Mouse (Mus musculus) stomach, adult 2 months (tissue): ENCODE data around the gene Paxx. TPM values are rescaled to one million over a fixed set of nuclear protein-coding genes. Genes with fewer than 3 reads are reported as not detected.

ENCODE experiments used
- polyA plus RNA-seq: library from polyadenylated mRNA; depleted of rRNA; stranded (reverse); fragments of >200 nt; gene quantifications from 2 replicates; pipeline ENCODE4 v1.2.3, GENCODE M21; 2012; rRNA removed

The Paxx gene
- 60.7 and 89.3 TPM in 2 replicates for polyA plus RNA-seq

DNA sequence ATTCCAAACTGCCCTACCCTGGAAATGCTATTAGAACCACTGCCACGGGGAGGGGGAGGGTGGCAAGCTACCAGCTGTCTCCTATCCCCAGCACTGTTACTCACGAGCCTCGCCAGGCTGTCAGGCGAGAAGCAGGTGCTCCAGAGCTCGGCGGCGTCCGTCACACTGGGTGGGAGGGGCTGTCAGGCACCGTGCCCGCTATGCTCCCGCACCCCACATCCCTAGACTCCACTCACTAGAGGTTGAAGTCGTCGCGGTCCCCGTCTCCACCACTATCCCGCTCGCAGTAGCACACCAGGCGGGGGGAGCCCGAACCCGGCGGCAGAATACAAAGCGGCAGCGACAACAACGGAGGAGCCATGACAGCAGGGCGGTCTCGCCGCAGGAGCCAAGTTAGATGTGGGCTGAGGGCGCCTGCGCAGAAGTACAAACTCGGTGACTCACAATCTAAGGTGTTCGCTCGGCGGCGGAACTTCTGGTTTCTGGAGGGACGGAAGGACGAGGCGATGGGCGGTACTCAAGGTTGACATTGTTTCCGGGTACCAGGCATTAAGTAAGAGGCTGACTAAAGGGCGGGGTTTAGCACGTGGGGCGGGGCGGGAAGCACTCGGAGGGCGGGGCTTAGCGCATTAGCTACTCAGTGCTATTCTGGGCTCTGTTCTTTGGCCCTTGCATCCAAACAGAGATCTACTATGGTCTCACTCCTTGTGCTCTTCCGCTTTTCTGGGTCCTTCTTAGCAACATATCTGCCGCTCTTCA, at the start of gene Paxx:
Gene Paxx, minus strand, starts transcription at position 544 of the 759 bp plus-strand sequence.

DNA sequence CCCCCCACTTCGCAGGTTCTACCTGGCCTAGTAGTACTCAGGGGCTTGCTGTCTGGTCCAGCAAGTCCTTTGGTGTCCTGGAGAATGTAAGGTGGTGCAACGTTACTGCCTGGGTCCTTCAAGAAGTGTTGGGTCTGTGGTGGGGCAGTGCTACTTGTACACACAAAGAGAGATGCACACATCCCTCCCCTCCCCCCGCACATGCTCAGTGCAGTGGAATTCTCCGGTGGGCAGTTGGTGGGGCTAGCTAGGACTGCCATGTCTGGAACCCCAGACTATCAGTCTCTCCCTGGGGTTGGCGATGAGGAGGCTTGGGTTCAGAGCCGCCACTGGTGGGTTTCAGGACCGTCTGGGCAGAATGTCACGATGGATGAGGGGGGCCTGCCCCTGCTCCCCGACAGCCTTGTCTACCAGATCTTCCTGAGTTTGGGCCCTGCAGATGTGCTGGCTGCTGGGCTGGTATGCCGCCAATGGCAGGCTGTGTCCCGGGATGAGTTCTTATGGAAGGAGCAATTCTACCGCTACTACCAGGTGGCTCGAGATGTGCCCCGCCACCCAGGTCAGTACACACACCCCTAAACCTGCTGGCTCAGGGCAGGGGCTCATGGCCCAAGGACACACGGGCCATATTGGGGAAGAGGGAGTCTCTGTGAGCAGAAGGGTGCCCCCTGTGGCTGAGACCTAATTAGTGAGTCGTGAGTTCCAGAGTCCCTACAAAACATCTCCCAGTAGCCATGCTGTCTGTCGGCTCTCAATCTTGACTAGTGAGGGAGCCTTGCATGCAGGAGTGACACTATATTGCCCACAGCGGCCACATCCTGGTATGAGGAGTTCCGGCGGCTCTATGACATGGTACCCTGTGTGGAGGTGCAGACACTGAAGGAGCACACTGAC, 40.9 kb upstream of the Paxx start, which contains the start of gene C8g:
Gene C8g, minus strand, starts transcription at position 127 of the 894 bp plus-strand sequence.

DNA sequence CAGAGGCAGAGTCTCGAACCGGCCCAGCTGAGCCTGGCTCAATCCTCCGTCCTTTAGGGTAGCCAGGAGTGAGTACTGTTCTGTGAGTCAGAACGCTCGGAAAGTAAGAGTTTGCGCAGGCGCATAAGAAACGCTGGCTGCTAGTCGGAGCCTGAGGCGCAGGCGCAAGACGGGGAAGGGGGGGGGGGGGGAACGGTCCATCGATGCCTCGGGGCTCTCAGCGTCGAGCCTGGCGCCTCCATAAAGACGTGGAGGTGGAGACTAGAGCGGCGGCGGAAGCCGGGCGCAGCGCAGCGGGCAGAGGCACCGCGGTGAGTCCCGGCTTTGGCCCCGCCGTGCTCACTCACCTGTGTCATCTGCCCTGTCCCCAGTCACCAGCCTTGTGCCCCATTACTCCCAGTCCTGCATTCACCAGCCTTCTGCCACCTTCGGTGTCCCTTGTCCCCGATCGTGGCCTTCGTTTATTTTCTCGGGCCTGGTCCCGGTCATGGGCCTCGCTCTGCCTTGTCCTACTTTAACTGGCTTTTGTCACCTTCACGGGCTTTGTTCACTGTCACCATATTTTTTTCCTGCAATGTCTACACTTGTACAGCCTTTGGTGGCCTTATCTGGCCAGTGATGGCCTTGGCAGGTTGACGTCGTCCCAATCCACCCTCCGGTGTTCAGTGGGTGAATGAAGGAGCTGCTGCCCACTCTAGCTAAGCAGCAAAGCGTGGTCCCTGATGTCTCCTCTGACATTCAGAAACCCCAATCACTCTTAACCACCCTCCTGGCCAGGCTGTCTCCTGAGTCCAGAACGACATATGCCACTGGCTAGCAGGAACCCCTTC, 39.9 kb upstream of the Paxx start, which contains the start of gene Fbxw5:
Gene Fbxw5, plus strand, starts transcription at position 175 of the 830 bp plus-strand sequence.

DNA sequence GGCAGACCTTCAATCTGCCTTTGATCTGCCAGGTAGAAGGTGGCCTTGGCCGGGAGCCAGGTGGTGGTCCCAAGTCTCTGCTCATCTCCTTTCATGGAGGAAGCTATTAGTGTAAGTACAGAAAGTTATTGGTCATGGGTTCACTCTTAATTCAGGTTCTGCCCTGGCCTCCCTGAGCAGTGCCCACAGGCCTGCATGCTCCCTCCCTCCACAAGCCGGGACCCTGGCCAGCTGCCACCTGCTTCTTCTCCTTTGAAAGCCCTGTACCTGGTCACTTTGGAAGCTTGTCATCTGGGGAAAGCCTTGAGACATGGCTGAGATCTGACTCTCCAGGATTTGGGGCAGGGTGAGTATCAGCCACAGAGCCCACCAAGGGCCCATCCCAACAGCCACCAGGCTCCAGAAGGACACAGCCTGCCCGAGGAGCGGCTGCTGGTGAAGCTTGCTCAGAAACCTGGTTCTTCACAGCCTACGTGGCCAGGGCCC, 32.6 kb upstream of the Paxx start, which contains the start of gene Lcn12:
Gene Lcn12, minus strand, starts transcription at position 436 of the 486 bp plus-strand sequence.

DNA sequence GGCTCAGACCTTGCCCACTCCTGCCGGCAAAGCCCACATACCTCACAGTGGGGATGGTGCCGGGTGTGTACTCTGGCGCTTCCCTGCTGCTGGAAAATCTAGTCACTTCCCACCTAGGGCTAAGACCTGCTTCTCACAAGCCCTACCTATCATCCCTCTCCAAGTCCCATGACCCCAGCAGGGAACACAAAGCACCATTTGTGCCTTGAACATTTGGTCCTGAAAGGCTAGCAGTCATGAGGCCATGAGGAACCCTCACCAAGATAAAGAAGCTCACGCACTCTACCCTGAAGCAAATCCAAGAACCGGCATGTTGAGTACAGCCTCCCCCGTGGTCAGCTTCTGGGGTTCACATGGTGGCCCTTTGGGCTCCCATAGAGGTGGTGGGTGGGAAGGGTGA, 9.1 kb upstream of the Paxx start, which contains the start of gene Ptgds:
Gene Ptgds, minus strand, starts transcription at position 78 of the 400 bp plus-strand sequence.

DNA sequence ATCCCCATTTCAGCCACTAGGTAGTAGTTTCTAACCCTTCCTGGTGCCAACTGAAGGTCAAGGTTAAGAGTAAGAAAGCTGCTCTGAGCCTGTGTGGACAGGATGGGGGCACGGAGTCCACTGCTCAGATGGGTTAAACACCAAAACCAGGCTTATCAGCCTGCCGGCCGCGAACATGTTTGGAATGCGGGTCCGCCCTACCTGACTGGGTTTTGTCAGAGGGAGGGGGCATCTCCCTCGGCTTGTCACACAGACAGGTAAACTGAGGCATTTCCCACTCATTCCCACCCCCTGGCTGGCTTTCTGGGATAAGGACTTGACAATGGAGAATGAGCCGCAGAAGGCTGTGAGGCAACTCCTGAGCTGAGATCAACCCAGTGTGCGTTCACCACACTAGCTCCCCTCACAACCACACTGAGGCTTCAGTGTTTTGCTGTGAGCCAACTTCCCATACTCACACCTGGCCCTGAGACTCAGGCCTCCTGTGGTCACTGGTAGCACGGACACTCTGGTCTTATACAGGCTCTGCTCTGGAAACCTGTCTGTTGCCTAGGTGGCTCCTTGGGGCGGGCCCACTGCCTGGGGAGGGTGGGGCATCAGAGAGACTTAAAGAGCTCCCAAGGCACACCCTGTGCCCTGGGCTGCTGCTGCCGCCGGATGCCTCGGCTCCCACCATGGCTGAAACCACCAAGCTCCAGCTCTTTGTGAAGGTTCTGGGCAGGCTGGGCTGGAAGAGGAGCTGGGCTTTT, 4.5 kb downstream of the Paxx start, which contains the start of gene Clic3:
Gene Clic3, plus strand, starts transcription at position 634 of the 749 bp plus-strand sequence.

DNA sequence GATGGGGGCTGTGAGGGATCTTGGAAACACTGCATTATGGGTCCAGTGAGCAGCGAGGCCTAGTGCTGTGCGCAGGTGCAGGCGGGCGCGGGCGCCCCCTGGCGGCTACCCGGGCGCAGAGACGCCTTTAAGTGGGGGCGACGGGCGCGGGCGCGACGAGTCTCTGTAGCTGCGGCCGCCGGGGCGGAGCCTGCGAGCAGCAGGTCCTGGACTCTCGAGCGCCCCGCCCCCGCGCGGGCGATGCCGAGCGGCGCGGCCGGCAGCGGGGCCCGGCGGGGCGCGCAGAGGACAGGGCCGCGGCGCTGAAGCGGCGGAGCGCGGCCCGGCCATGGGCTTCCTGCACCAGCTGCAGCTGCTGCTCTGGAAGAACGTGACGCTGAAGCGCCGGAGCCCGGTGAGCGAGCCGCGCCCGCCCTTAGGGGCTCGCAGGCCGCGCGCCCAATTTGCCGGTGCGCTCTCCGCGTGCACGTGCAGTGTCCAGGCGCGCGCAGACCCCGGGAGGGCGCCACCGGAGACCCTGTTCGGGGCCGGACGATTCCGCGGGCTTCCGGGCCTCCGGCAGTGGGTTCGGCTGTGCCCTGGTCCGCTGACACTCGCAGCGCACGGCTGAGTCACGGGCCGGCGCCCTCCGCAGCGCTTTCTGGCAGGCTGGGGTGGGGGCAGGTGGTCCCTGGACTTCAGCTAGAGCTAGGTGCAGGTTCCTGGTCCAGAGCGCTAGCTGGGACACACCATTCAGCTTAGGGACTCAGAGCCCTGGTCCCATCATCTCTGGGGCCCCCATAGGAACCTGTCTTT, 32.3 kb downstream of the Paxx start, which contains the start of gene Abca2:
Gene Abca2, plus strand, starts transcription at position 262 of the 795 bp plus-strand sequence.

DNA sequence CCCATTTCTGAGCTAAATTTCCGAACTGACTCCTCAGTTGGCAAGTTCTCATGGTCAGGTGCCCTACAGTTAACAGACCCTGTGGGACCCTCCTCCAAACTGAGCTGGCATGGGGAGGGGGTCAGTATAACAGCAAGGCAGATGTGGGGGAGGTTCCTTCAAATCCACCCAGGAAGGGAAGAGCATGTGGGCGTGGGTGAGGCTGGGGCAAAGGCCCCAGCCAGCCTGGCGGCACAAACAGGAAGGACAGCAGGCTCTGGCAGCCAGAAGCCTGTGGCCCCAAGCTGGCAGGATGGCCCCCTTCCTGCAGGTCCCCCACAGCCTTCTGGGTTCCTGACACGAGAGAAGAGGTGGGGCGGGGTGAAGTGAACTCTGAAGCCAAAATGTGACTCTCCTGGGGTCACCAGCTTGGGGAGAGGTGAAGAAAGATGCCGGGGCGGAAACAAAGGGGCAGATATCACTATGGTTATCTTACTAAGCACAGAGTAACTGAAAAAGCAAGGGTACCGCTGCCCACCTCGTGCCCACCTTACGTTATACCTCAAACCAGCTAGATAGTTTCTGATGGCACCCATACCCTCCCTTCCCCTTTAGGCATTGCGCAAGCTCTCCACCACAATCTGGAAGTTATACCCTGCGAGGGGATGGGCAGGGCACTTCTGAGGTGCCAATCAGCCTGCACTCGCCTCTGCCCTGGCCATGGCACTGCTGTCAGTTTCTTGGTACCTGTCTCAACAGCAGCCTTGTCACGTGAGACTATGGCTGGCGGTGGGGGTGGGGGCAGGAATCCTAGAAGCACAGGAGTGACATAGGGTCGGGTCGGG, 38.1 kb downstream of the Paxx start, which contains the start of gene Fut7:
Gene Fut7, plus strand, starts transcription at position 681 of the 824 bp plus-strand sequence.

Other genes starting within 250 kb of the Paxx start
- gene Nelfb, start 249.6 kb downstream of the Paxx start, polyA plus RNA-seq = 29.3 and 32.6 TPM in 2 replicates
- not detected in 2 replicates for gene Stpg3, start 246.5 kb downstream of the Paxx start, polyA plus RNA-seq
- 0.35 TPM in 1 of 2 replicates, not detected in the other for gene Fam166a, start 242.3 kb downstream of the Paxx start, polyA plus RNA-seq
- 278 and 313 TPM in 2 replicates for gene Tubb4b, start 236.4 kb downstream of the Paxx start, polyA plus RNA-seq
- 0.29 and 0.32 TPM in 2 replicates for gene Slc34a3, start 226.7 kb downstream of the Paxx start, polyA plus RNA-seq
- gene Rnf224, start 224.3 kb downstream of the Paxx start, polyA plus RNA-seq = 0.77 and 0.82 TPM in 2 replicates
- gene Rnf208, start 218.8 kb downstream of the Paxx start, polyA plus RNA-seq = 100 and 146 TPM in 2 replicates
- 216 and 387 TPM in 2 replicates for gene Cysrt1, start 218.6 kb downstream of the Paxx start, polyA plus RNA-seq
- gene AL732309.1, start 214.2 kb downstream of the Paxx start, polyA plus RNA-seq = 24.8 and 31.7 TPM in 2 replicates
- gene Tmem203, start 205.7 kb downstream of the Paxx start, polyA plus RNA-seq = 26.1 and 51.6 TPM in 2 replicates
- 76.7 and 110 TPM in 2 replicates for gene Tprn, start 198.5 kb downstream of the Paxx start, polyA plus RNA-seq
- gene Ssna1, start 188.7 kb downstream of the Paxx start, polyA plus RNA-seq = 32.6 and 42.6 TPM in 2 replicates
- gene Anapc2, start 188.6 kb downstream of the Paxx start, polyA plus RNA-seq = 38.5 and 51.1 TPM in 2 replicates
- gene Tmem210, start 172.9 kb downstream of the Paxx start, polyA plus RNA-seq = not detected in 2 replicates
- 120 and 141 TPM in 2 replicates for gene Lrrc26, start 171.2 kb downstream of the Paxx start, polyA plus RNA-seq
- gene Grin1, start 141.9 kb downstream of the Paxx start, polyA plus RNA-seq = 1.7 and 2.6 TPM in 2 replicates
- 6.1 and 7.3 TPM in 2 replicates for gene Man1b1, start 128.8 kb downstream of the Paxx start, polyA plus RNA-seq
- gene Dpp7, start 104.7 kb downstream of the Paxx start, polyA plus RNA-seq = 15.2 and 20.7 TPM in 2 replicates
- 26.9 and 89.2 TPM in 2 replicates for gene Uap1l1, start 95.4 kb downstream of the Paxx start, polyA plus RNA-seq
- 16.2 and 18.1 TPM in 2 replicates for gene Sapcd2, start 88.8 kb downstream of the Paxx start, polyA plus RNA-seq
- gene Entpd2, start 65.2 kb downstream of the Paxx start, polyA plus RNA-seq = 38.6 and 41.0 TPM in 2 replicates
- 181 and 297 TPM in 2 replicates for gene Npdc1, start 61.7 kb downstream of the Paxx start, polyA plus RNA-seq
- 0.11 and 0.24 TPM in 2 replicates for gene Fut7, start 37.8 kb downstream of the Paxx start, polyA plus RNA-seq
- gene Abca2, start 32.4 kb downstream of the Paxx start, polyA plus RNA-seq = 17.6 and 31.4 TPM in 2 replicates
- gene Clic3, start 4.3 kb downstream of the Paxx start, polyA plus RNA-seq = 208 and 316 TPM in 2 replicates
- gene Ptgds, start 9.0 kb upstream of the Paxx start, polyA plus RNA-seq = 2.0 and 3.4 TPM in 2 replicates
- 0.26 TPM in 1 of 2 replicates, not detected in the other for gene Lcn12, start 32.8 kb upstream of the Paxx start, polyA plus RNA-seq
- 31.7 and 32.1 TPM in 2 replicates for gene Fbxw5, start 39.7 kb upstream of the Paxx start, polyA plus RNA-seq
- gene C8g, start 40.6 kb upstream of the Paxx start, polyA plus RNA-seq = 0.94 and 1.9 TPM in 2 replicates
- gene Traf2, start 85.8 kb upstream of the Paxx start, polyA plus RNA-seq = 5.6 and 6.2 TPM in 2 replicates
- gene Edf1, start 96.8 kb upstream of the Paxx start, polyA plus RNA-seq = 53.7 and 66.4 TPM in 2 replicates
- gene Mamdc4, start 113.8 kb upstream of the Paxx start, polyA plus RNA-seq = 0.94 and 1.5 TPM in 2 replicates
- 15.1 and 16.4 TPM in 2 replicates for gene Phpt1, start 114.1 kb upstream of the Paxx start, polyA plus RNA-seq
- 3.4 and 4.3 TPM in 2 replicates for gene Ajm1, start 120.7 kb upstream of the Paxx start, polyA plus RNA-seq
- gene Rabl6, start 147.4 kb upstream of the Paxx start, polyA plus RNA-seq = 34.2 and 35.2 TPM in 2 replicates
- gene Ccdc183, start 156.6 kb upstream of the Paxx start, polyA plus RNA-seq = not detected in 2 replicates
- gene Tmem141, start 160.9 kb upstream of the Paxx start, polyA plus RNA-seq = 11.7 and 12.7 TPM in 2 replicates
- gene Fcna, start 166.9 kb upstream of the Paxx start, polyA plus RNA-seq = 2.1 and 3.0 TPM in 2 replicates
- gene Lcn8, start 192.0 kb upstream of the Paxx start, polyA plus RNA-seq = 2.0 TPM in 1 of 2 replicates, not detected in the other
- gene Lcn5, start 196.9 kb upstream of the Paxx start, polyA plus RNA-seq = 2.0 TPM in 1 of 2 replicates, not detected in the other
- gene Lcn6, start 215.7 kb upstream of the Paxx start, polyA plus RNA-seq = 0.17 TPM in 1 of 2 replicates, not detected in the other
- 0.40 TPM in 1 of 2 replicates, not detected in the other for gene Lcn10, start 221.6 kb upstream of the Paxx start, polyA plus RNA-seq
- gene Obp2a, start 238.9 kb upstream of the Paxx start, polyA plus RNA-seq = 0.59 and 2.0 TPM in 2 replicates
- 31.9 and 46.7 TPM in 2 replicates for gene Bmyc, start 245.6 kb upstream of the Paxx start, polyA plus RNA-seq